Mouse (Mus musculus) C2C12 (cell line): Measurements from ENCODE around the gene Tmeff2. TPM values are rescaled to one million over a fixed set of nuclear protein-coding genes. Genes with fewer than 3 reads are reported as not detected.

Experiments
- H3K27me3 ChIP-seq: one replicate; pipeline ENCODE4 v1.6.1; 2011; ENCODE audit not compliant: control insufficient read depth, insufficient read depth, insufficient read length
- H3K36me3 ChIP-seq: one replicate; pipeline ENCODE4 v1.6.1; 2011; ENCODE audit not compliant: control insufficient read depth, insufficient read depth
- H3K4me3 ChIP-seq: one replicate; pipeline ENCODE4 v1.5.1; 2011; ENCODE audit warnings: mild to moderate bottlenecking, control low read depth; ENCODE audit not compliant: poor library complexity, insufficient read depth, severe bottlenecking
- H3K79me2 ChIP-seq: one replicate; pipeline ENCODE4 v1.6.1; 2011; ENCODE audit not compliant: control insufficient read depth, insufficient read depth
- H3K79me3 ChIP-seq: one replicate; pipeline ENCODE4 v1.6.1; 2011; ENCODE audit warnings: low read depth, control low read depth
- H3ac ChIP-seq: one replicate; pipeline ENCODE3; 2011; ENCODE audit warnings: low read depth; ENCODE audit not compliant: control insufficient read depth, insufficient read length
- CEBPB ChIP-seq: IDR thresholded peaks from one replicate; pipeline ENCODE4 v1.6.1; 2011; ENCODE audit warnings: low read depth, mild to moderate bottlenecking, control low read depth, moderate library complexity
- CTCF ChIP-seq: IDR thresholded peaks from one replicate; pipeline ENCODE4 v1.5.1; 2011; ENCODE audit not compliant: control insufficient read depth, insufficient read depth, insufficient read length
- FOSL1 ChIP-seq: IDR thresholded peaks from one replicate; pipeline ENCODE4 v1.8.0; 2011; ENCODE audit warnings: mild to moderate bottlenecking, low read length; ENCODE audit not compliant: poor library complexity, insufficient read depth, severe bottlenecking
- MAX ChIP-seq: IDR thresholded peaks from one replicate; pipeline ENCODE4 v1.6.1; 2011; ENCODE audit warnings: mild to moderate bottlenecking, control low read depth
- MYOD1 ChIP-seq: IDR thresholded peaks from one replicate; pipeline ENCODE4 v1.6.1; 2011; ENCODE audit warnings: low read depth; ENCODE audit not compliant: control insufficient read depth, insufficient read length
- MYOG ChIP-seq: IDR thresholded peaks from one replicate; pipeline ENCODE4 v1.6.1; 2011; ENCODE audit not compliant: control insufficient read depth, insufficient read length; ENCODE audit errors: extremely low read depth
- USF1 ChIP-seq: IDR thresholded peaks from one replicate; pipeline ENCODE4 v1.6.1; 2011; ENCODE audit warnings: low read depth, mild to moderate bottlenecking, control low read depth, moderate library complexity
- polyA plus RNA-seq: library from polyadenylated mRNA; unstranded; fragments of >200 nt; fragmentation: generic; extraction: Trizol; gene quantifications from one replicate; pipeline ENCODE4 v1.2.1, GENCODE M21; 2012; ENCODE audit warnings: missing spikeins

The Tmeff2 gene
- polyA plus RNA-seq, 1 experiment, result 2.4 TPM

GRCm38 (mm10) chr1:51088921-51089320 is 188.5 kb downstream of the Tmeff2 start:
- TF ChIP-seq MAX (no peak), USF1 (no peak), CEBPB (no peak), CTCF (no peak), MYOD1 (no peak), FOSL1 (no peak), MYOG (no peak)
- Histone ChIP-seq H3K36me3 (no peaks in the 10 kb centered on the region), H3K27me3 (no peaks in the 10 kb centered on the region), H3ac (no peak overlapping the region), H3K79me3 (no peaks in the 10 kb centered on the region), H3K4me3 (no peak overlapping the region), H3K79me2 (no peaks in the 10 kb centered on the region)

GRCm38 (mm10) chr1:51089803-51090202 is 189.4 kb downstream of the Tmeff2 start:
- no peaks in the 10 kb centered on the region for H3K79me2 ChIP-seq

GRCm38 (mm10) chr1:51090212-51090761 is 189.8 kb downstream of the Tmeff2 start:
- H3K4me3 ChIP-seq, result no peak overlapping the region
- no peak for TF ChIP-seq MYOD1
- TF ChIP-seq USF1, result no peak
- TF ChIP-seq MAX, result no peak
- TF ChIP-seq MYOG, result no peak
- no peak for TF ChIP-seq FOSL1
- TF ChIP-seq CEBPB, result no peak
- TF ChIP-seq CTCF, result no peak
- H3K79me3 ChIP-seq, result no peaks in the 10 kb centered on the region
- H3K36me3 ChIP-seq, result no peaks in the 10 kb centered on the region
- no peak overlapping the region for H3ac ChIP-seq
- H3K27me3 ChIP-seq, result no peaks in the 10 kb centered on the region
- H3K79me2 ChIP-seq, result no peaks in the 10 kb centered on the region

More at GRCm38 (mm10) chr1:51089803-51090202, 189.4 kb downstream of the Tmeff2 start:
- Histone ChIP-seq H3K27me3 (no peaks in the 10 kb centered on the region), H3K79me3 (no peaks in the 10 kb centered on the region), H3ac (no peak overlapping the region), H3K36me3 (no peaks in the 10 kb centered on the region), H3K4me3 (no peak overlapping the region)
- TF ChIP-seq USF1 (no peak), MAX (no peak), CEBPB (no peak), FOSL1 (no peak), CTCF (no peak), MYOG (no peak), MYOD1 (no peak)

- no peaks in the 10 kb centered on the region for H3K79me2 ChIP-seq
- H3K27me3 ChIP-seq, result no peaks in the 10 kb centered on the region
- no peak overlapping the region for H3ac ChIP-seq
- no peaks in the 10 kb centered on the region for H3K36me3 ChIP-seq
- H3K4me3 ChIP-seq, result no peak overlapping the region
- TF ChIP-seq CTCF (no peak), MYOG (no peak), USF1 (no peak), MAX (no peak), CEBPB (no peak), MYOD1 (no peak), FOSL1 (no peak)
- no peaks in the 10 kb centered on the region for H3K79me3 ChIP-seq
Measured at GRCm38 (mm10) chr1:51094713-51095112, 194.3 kb downstream of the Tmeff2 start.

DNA sequence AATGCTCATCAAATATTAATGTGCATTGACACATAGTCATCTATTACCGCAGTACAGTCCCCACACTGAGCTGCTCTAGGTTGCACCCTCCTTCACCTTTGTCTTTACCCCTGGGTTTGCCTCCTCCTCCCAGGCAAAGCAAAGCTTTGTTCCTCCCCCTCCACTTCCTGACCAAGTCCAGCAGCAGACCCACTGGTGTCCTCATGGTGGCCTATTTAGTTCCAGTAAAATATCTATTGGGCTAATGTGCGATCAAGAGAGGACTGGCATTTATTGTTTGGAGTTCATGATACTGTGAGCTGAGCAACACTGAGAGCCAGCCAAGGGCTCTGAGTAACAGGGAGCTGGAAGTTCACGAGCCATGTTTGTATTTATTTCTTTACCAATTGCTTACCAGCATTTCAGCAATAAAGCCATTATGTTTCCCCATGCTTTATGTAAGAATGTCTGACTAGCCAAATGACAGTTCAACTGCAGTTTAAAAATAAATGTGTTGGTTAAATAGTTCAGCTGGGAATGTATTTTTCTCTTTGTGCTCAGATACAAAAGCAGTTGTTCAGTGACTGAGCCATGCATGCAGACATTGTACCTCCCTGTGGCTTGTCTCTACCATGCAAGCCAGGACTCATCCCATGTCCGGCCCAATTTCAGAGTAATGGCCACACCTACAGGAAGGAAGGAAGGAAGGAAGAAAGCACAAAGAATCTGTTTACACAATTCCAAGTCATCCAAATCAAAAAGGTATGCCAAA is 196.6 kb downstream of the Tmeff2 start:
- TF ChIP-seq CTCF (no peak), FOSL1 (no peak), CEBPB (no peak), MYOD1 (no peak), MAX (no peak), MYOG (no peak), USF1 (no peak)
- Histone ChIP-seq H3K36me3 (no peaks in the 10 kb centered on the region), H3K4me3 (no peak overlapping the region), H3K79me2 (no peaks in the 10 kb centered on the region), H3K27me3 (no peaks in the 10 kb centered on the region), H3ac (no peak overlapping the region), H3K79me3 (no peaks in the 10 kb centered on the region)
